Mouse (Mus musculus) stomach, postnatal 0 days (tissue): ENCODE measurements around the gene Cyp2t4. TPM values are rescaled to one million over a fixed set of nuclear protein-coding genes. Genes with fewer than 3 reads are reported as not detected.

Experiments used
- ATAC-seq: fragments of 200-750 bp; cut with Nextera tagmentation; 2 replicates; pipeline ENCODE4 v1.8.0; 2017; ENCODE audit not compliant: low FRiP score, low TSS enrichment
- DNase-seq: peaks from one replicate; pipeline ENCODE4 v3.0.0-alpha.2; 2016; ENCODE audit warnings: low spot score
- H3K27ac ChIP-seq: fragments of 300-500 bp; sonication (generic); replicated peaks from 2 replicates; pipeline ENCODE4 v1.5.1; 2014; ENCODE audit warnings: mild to moderate bottlenecking, control low read depth
- H3K27me3 ChIP-seq: fragments of 300-500 bp; sonication (generic); 2 replicates; pipeline ENCODE4 v1.6.1; 2014; ENCODE audit warnings: low read length; ENCODE audit not compliant: control insufficient read depth, insufficient read depth
- H3K36me3 ChIP-seq: fragments of 300-500 bp; sonication (generic); 2 replicates; pipeline ENCODE4 v1.6.1; 2014; ENCODE audit warnings: low read length, mixed read lengths; ENCODE audit not compliant: control insufficient read depth, insufficient read depth
- H3K4me1 ChIP-seq: fragments of 300-500 bp; sonication (generic); replicated peaks from 2 replicates; pipeline ENCODE4 v1.6.1; 2014; ENCODE audit warnings: antibody characterized with exemption; ENCODE audit not compliant: control insufficient read depth, insufficient read depth
- H3K4me2 ChIP-seq: fragments of 300-500 bp; sonication (generic); replicated peaks from 2 replicates; pipeline ENCODE4 v1.6.1; 2014; ENCODE audit warnings: low read depth, mild to moderate bottlenecking, control low read depth, moderate library complexity
- H3K4me3 ChIP-seq: fragments of 300-500 bp; sonication (generic); 2 replicates; pipeline ENCODE4 v1.5.1; 2014; ENCODE audit warnings: low read depth, low read length, control low read depth
- H3K9ac ChIP-seq: fragments of 300-500 bp; sonication (generic); 2 replicates; pipeline ENCODE4 v1.6.1; 2014; ENCODE audit warnings: mild to moderate bottlenecking, low read length, control low read depth, mixed read lengths
- H3K9me3 ChIP-seq: fragments of 300-500 bp; sonication (generic); 2 replicates; pipeline ENCODE4 v1.6.1; 2016; ENCODE audit warnings: low read length; ENCODE audit not compliant: control insufficient read depth
- CTCF ChIP-seq: IDR thresholded peaks from 2 replicates; pipeline ENCODE4 v1.5.1; 2016; ENCODE audit warnings: antibody characterized with exemption, low read depth, mild to moderate bottlenecking, moderate library complexity
- EP300 ChIP-seq: optimal IDR thresholded peaks from 2 replicates; pipeline ENCODE3; 2016; ENCODE audit warnings: antibody characterized with exemption
- WGBS: fragments of 180-500 bp; shearing (Covaris S2); extraction: QIAGEN DNeasy Blood & Tissue Kit; methylation state at CpG from one replicate; pipeline ENCODE4 v1.1.7; 2014; 5-methylcytosine and 5-hydroxymethylcytosine counted together
- polyA plus RNA-seq: library from polyadenylated mRNA; unstranded; fragments of >200 nt; fragmentation: Nextera tagmentation; extraction: Ambion mirVana; gene quantifications from 2 replicates; pipeline ENCODE4 v1.2.1, GENCODE M21; 2015

Cyp2t4 gene
- polyA plus RNA-seq, 1 experiment from 2014 or later: not detected

- TF ChIP-seq EP300 (no peak), CTCF (no peak)
- H3K27me3 ChIP-seq: no peaks in the 10 kb centered on the region
- H3K36me3 ChIP-seq: no peaks in the 10 kb centered on the region
- H3K27ac ChIP-seq: no peak within 1 kb of the TSS; the same call in 1 of the 2 replicates
- no peak within 1 kb of the TSS for H3K9ac ChIP-seq
- H3K4me1 ChIP-seq: no peaks in the 10 kb centered on the region
- peak within 1 kb of the TSS; percentile 17; the same call in 1 of the 2 replicates for H3K4me3 ChIP-seq
- H3K9me3 ChIP-seq: no peaks in the 10 kb centered on the region
- peak within 1 kb of the TSS; percentile 25; the same call in 1 of the 2 replicates for H3K4me2 ChIP-seq
- DNase-seq (no peak), ATAC-seq (0 out of 2 replicates have a peak, but pooled peaks have one; percentile 18)
Observed at GRCm38 (mm10) chr7:27119676-27120075, 33.8 kb upstream of the Cyp2t4 start, which contains the start of gene Cyp2f2. TSS of gene Cyp2f2 (plus strand) at chr7:27119909.

GRCm38 (mm10) chr7:27124305-27124832 lies 29.1 kb upstream of the Cyp2t4 start:
- no peak overlapping the region for H3K9ac ChIP-seq
- 62% methylated on average over 5 of the region's 5 CpGs for WGBS
- TF ChIP-seq EP300 (no peak), CTCF (no peak)

DNA sequence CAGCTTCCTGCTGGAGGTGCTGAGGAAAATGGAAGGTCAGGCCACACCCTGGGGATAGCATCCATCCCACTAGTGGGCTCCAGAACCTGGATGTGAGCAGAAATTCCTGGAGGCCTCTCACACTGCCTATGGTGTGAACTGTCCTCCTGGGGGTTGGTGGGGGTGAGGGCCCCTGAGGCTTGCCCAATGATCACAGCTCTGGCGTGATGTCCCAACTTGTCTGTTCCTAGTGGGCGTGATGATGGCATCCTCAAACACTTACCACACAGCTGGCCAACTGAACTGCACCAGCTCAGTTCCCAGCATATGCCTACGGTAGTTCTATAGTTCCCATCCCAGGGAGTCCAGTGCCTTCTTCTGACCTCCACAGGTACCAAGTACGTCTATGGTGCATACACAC lies 28.5 kb upstream of the Cyp2t4 start:
- Histone ChIP-seq H3K4me3 (no peak overlapping the region), H3K27ac (no peak overlapping the region), H3K9me3 (no peaks in the 10 kb centered on the region), H3K36me3 (no peaks in the 10 kb centered on the region), H3K4me2 (no peak overlapping the region), H3K27me3 (no peaks in the 10 kb centered on the region), H3K4me1 (no peaks in the 10 kb centered on the region), H3K9ac (no peak overlapping the region)
- TF ChIP-seq CTCF: no peak
- no peak for TF ChIP-seq EP300
- ATAC-seq (no peak), DNase-seq (no peak)
- WGBS: 83% methylated on average over 4 of the region's 4 CpGs

More at GRCm38 (mm10) chr7:27124305-27124832, 29.1 kb upstream of the Cyp2t4 start:
- DNase-seq (no peak), ATAC-seq (no peak)
- no peak overlapping the region for H3K4me2 ChIP-seq
- H3K4me3 ChIP-seq: no peak overlapping the region
- no peaks in the 10 kb centered on the region for H3K9me3 ChIP-seq
- H3K27me3 ChIP-seq: no peaks in the 10 kb centered on the region
- no peaks in the 10 kb centered on the region for H3K4me1 ChIP-seq
- H3K27ac ChIP-seq: no peak overlapping the region
- no peaks in the 10 kb centered on the region for H3K36me3 ChIP-seq

DNA sequence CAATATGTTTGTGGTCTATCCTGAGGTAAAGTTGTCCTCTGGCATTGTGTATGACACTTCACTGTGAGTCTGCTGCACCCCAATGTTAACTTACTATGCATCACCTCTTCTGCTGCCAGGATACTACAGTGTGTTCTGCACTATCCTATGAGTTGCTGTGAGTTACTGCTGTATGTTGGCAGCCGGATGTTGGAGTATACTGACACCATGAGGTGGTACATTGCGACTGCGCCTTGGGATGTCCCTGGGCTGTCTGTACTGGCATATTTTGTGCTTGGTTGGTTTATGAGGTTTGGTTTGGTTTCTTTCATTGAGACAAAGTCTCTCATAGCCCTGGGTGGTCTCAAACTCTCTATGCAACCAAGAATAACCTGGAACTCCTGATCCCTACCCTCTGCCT lies 25.4 kb upstream of the Cyp2t4 start:
- no peaks in the 10 kb centered on the region for H3K27me3 ChIP-seq
- 52% methylated on average over 3 of the region's 3 CpGs for WGBS
- no peak overlapping the region for H3K27ac ChIP-seq
- no peaks in the 10 kb centered on the region for H3K9me3 ChIP-seq
- H3K4me3 ChIP-seq: no peak overlapping the region
- DNase-seq (peak; percentile 61), ATAC-seq (peak; percentile 79)
- H3K4me1 ChIP-seq: no peaks in the 10 kb centered on the region
- TF ChIP-seq EP300: no peak
- TF ChIP-seq CTCF: peak; percentile 89
- H3K4me2 ChIP-seq: no peak overlapping the region
- H3K9ac ChIP-seq: no peak overlapping the region
- H3K36me3 ChIP-seq: no peaks in the 10 kb centered on the region

- Histone ChIP-seq H3K9me3 (no peaks in the 10 kb centered on the region), H3K9ac (no peak overlapping the region), H3K4me2 (no peak overlapping the region), H3K27ac (no peak overlapping the region), H3K36me3 (no peaks in the 10 kb centered on the region), H3K4me3 (no peak overlapping the region), H3K4me1 (no peaks in the 10 kb centered on the region), H3K27me3 (no peaks in the 10 kb centered on the region)
- TF ChIP-seq CTCF: no peak
- no peak for TF ChIP-seq EP300
- ATAC-seq (no peak), DNase-seq (no peak)
- WGBS: 59% methylated on average over 13 of the region's 13 CpGs
Observed at GRCm38 (mm10) chr7:27128946-27129345, 24.6 kb upstream of the Cyp2t4 start.

DNA sequence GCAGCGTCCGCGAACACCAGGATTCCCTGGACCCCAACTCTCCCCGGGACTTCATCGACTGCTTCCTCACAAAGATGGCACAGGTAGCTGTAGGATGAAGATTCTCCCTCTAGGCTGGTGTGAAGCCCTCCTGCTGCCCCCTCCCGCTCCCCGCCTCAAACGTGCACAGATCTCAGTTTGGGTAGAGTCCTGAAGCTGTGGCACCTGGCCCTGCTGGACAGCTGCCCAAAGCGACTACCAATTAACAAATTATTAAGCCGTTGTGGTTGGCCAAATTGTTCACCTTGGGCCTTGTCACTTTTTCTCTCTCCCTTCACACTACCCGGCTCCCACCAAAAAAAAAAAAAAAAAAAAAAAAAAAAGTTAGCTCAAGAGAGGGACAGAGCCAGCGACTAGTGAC lies 23.7 kb upstream of the Cyp2t4 start:
- Histone ChIP-seq H3K4me2 (no peak overlapping the region), H3K9ac (no peak overlapping the region), H3K4me1 (no peaks in the 10 kb centered on the region), H3K27me3 (no peaks in the 10 kb centered on the region), H3K9me3 (no peaks in the 10 kb centered on the region), H3K4me3 (no peak overlapping the region), H3K36me3 (no peaks in the 10 kb centered on the region), H3K27ac (no peak overlapping the region)
- WGBS: 85% methylated on average over 12 of the region's 12 CpGs
- ATAC-seq (no peak), DNase-seq (no peak)
- TF ChIP-seq CTCF (no peak), EP300 (no peak)
